Mouse (Mus musculus): ENCODE data around the gene Metrn.

Gene Metrn

DNA sequence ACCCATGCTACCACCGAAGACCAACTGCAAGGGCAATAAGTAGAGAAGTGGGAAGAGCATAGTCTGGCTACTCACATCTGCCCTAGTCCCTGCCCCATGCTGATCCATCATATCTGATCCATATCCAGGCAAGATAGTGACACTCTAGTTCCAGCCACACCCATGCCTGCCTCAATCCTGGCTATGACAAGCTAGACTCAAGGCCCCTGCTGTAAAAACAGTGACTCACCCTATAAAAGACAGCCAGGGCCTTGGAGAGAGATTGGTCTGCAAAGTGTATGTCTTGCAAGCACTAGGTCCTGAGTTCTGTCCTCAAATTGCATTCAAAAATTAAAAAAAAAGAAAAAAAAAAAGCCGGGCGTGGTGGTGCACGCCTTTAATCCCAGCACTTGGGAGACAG, 9.6 kb upstream of the Metrn start:
- DNase-seq, result no peak

DNA sequence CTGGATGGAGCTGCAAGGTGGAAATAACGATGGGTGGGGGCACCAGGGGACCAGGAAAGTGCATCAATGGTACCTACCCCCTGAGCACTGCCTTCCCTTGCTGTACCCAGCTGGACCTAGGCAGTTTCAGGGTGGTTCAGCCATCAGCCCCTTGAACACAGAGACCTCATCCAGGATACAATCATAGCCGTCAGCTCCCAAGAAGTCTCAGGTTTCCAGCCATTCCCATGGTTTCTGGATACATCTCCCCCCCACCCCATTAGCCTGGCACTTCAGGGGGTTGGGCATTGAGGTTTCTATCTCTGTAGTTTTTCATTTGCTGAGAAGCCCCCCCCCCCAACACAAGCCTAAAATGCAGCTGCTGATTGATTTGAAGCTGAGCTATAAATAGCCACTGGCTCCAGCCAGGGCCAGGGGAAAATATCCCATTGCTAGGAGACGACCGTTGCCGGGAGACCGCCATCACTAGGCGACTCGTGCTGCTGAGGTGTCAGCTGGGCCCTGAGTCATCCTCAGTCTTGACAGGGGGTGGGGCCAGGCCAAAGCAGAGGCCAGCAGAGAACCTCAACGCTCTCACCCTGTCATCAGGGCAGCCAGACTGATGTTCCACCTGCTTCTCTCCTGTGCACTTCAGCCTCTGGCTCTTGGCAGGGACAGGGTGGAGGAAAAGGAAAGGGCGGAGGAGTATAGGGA, 6.0 kb upstream of the Metrn start:
- no peak for DNase-seq

DNA sequence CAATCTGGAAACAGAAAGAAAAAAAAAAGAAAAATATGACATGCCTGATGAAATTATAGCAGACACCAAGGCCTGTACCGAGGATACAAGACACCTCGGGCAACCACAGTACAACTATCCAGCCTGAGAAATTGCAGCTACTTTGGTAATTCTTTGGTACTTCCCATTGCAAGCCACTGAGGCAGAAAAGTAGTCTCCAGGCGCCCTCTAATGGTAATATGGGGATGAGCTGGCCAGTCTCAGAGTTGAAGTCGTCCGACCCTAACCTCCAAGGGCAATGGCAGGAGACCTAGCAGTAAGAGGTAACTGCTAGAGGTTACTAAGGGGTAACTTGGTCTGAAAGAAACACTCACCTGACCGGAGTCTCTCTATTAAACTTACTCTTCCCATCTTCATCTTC, 4.1 kb upstream of the Metrn start:
- DNase-seq, result peak; percentile 70 to 77

DNA sequence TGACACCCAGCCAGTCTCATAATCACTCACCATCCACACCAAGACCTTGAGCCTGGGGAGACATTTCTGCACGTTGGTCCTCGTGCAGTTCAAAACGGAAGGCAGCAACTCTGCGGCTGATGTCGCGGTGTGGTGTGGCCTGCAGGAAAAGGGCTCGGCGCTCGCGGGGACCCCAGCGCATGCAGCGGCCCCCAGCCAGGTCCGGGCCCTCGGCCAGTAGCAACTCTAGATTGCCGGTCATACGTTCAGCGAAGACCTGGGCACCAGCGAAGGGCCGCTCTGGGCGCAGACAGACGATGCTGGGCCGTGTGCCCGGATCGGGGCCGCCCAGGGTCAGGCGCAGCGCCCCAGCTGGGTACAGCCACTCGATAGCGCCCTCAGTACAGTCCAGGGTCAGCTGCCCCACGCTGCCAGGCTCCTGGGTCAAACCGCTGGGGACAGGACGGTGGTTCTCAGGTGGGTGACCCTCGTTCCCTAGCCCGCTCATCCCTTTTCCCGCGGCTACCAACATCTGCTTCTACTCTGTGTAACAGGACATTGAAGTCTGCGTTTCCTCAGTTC, 645 bp downstream of the Metrn start:
- DNase-seq, result peak; percentile 35 to 51

DNA sequence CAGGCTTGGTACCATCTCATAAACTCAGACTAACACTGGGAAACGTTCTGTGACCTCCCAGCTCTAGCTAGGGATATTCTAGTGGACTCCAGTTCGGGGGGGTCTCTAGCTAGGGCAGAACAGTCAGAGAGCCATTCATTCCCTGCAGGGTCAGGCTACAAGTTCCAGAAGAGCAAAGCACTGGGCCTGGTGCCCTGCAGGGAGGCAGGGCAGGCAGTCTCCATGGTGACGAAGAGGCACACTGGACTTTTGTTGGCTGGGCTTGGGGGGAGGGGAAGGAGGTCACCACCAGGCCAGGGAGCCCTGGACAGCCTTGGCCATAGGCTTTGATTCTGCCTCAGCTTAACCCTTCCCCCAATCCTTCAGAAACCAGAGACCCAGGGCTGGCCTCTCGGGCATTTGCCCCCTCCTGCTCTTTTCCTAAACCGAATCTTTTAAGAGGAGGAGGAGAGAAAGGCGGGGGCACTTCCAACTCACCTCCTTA, 1.3 kb downstream of the Metrn start, which contains the start of gene AC134908.4:
TSS of gene AC134908.4 (minus strand) at position 51 of the 484 bp plus-strand sequence.
- DNase-seq, result peak; percentile 51 to 72

DNA sequence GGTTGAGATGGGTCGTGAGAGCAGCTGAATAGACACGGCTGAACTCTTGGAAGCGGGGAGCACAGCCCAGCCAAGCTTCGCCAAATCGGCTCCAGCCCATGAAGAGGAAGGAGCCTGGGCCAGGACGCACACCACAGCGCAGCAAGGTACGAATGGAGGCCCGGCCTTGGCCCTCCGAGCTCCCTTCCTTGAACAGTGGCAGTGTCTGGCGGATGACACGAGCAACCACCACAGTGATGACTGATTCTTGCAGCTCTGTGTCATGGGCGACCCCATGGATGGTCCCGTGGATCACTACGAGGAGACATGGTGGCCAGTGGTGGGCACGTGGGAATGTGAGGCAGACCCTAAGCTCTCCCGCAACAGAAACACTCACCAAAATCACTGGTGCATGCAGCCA, 1.9 kb downstream of the Metrn start:
- DNase-seq, result no peak

DNA sequence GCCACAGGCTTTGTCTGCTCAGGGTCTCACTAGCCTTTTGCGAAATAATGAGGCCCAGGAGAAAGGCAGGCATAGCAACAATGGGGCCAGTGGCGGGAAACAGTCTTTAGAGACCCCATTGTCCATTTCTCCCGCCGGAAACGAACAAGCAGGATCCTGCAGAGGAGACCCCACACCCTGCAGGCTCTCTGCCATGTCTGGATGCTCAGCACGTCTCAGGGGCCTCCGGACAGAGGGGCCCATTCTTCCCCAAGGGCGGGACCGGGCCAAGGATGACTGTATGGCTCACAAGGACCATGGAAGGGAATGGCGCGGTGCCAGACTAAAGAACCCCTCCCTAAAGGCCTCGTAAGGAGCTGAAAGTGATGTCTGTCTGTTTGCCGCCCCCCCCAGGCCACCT, 2.7 kb downstream of the Metrn start:
- no peak for DNase-seq

DNA sequence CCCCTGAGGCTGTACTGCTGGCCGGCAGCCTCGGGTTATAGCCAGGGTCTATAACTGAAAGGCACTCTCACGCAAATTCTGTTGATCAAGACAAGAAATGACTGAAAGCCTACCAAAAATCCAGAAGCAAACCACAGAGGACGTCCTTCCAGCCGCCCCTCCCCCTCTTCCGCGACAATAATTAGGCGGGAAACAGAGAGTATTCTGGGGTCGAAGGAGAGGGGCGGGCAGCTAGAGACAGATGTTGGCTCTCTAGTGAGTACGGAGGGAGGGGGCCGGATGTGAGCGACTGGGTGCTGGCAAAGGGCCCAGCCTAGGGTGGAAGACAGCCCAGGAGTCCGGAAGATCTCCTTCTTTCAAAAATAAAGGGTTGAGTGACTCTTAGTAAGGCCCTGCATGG, 4.3 kb downstream of the Metrn start, which contains the start of gene Fam173a:
TSS of gene Fam173a (minus strand) at position 287 of the 400 bp plus-strand sequence.
- peak; percentile 90 to 94 for DNase-seq

DNA sequence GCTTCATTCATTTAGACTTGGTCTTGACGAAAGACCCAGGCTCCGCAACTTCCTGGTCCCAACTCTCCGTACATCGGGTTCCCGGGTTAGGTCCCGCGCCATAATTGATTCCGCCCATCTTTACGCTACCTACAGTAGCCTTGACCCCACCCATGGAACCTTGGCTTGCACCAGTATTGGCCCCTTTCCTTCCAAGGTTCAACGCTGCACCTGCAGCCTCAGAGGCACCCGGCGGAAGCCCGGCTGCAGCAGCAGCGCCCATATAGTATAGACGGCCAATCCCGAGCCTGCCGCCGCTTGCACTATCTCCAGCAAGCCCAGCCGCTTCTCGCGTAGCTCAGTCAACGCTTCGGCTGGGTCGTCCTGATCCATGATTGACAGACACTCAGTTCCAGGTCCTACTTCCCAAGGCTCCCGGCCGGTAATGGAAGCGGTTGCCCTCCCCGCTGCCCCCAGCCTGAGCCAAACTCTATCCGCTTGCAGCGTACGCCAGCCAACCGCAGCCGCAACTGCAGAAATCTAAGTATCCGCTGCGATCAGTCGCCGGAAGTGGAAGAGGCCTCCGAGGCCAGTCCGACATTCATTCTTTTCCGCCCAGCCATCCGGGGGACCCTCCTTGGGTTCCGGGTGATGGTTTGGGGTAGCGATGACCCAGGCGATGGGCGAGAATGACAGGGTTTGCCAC, 5.0 kb downstream of the Metrn start:
- peak; percentile 90 to 92 for DNase-seq

DNA sequence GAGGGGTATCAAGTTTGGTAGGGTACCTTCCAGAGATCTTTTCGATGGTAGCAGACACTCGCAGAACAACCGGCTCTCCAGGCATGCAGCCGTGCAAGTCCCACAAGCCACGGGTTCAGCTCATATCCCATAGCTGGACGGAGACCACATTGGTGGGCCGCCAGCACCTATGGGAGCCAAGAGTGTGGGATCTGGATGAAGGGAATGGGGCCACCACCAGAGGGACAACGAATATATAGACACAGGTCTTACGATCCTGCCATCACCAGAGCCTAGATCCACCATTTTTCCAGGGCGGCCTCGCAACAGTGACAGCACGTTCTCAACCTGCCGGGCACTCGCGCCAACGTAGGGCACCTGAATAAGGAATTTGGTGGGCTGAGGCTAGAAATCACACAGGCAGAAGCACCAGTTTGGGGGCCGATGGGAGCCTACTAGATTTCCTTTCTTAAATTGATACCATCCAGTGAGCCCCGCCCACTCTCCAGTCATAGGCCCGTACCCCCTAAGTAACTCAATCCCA, 5.6 kb downstream of the Metrn start:
- DNase-seq, result no peak

DNA sequence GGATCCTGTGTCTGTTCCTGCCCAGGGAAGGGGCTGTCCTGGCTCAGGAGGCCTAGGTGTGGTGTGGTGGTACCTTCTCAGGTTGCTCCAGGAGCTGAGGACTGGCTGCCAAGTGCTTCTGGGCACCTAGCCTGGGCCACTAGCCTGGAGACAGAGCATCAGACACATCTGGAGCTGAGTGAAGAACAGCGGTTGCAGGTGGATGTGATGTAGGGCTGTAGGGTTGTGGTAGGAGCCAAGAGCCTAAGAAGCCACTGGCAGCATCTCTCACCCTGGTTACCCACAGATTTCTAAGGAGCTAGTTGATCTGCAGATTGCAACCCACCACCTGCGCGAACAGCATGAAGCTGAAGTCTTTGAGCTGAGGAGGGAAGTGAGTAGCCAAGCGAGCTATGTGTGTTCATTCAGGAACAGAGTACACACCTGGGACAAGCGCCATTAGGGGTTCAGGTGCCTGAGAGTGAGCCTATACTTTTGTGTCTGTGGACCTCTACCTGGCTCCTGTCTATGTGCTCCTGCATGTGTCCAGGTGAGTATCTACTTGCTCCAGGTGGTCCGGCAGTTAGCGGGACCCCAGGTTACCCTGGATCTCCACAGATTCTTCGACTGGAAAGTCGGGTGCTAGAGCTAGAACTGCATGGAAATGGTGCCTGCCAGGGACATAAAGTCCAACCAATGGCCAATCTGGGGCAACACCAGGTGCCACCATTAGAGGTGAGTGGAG, 10.0 kb downstream of the Metrn start:
- no peak for DNase-seq

DNA sequence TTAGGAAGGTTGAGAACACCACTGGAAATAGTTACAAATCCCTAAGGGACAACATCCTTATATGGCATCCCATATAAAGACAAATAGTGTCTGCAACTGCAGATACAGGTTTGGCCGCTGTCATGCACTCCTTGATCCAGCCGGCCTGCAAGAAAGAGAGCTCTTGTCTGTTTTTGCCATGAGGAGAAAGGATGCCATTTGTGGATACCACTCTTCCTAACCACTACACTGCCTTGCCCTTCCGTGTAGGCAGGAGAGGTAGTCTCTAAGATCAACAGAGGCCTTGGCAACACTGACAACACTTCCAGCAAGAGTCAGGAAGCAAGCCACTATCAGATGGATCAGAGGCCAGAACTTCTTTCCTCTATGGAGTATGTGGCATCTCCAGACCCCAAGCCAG, 10.7 kb downstream of the Metrn start, which contains the start of gene Ccdc78:
TSS of gene Ccdc78 (plus strand) at position 301 of the 400 bp plus-strand sequence.
- no peak for DNase-seq

DNA sequence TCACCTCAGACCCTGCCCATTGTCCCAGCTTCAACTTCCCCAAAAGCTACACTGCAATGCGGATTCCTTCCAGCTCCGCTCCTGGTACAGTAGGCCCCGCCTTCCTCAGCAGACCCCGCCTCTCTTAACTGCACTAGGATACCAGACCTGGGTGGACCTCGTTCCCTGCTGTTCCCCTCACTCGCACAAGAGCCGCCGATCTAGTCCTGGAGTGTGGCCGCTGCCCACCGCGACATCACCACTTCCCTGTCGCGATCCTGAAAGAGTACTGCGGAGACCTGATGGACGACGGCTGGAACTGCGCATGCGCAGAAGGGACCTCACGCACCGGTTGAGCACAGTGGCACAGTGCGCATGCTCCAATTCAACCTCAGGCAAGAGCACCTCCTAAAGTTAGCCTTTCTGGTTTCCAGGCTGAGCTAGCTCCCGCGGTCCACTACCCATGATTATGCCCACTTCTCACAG, 11.6 kb downstream of the Metrn start, which contains the start of gene Haghl:
TSS of gene Haghl (minus strand) at position 393 of the 465 bp plus-strand sequence.
- peak; percentile 97 to 99 for DNase-seq

DNA sequence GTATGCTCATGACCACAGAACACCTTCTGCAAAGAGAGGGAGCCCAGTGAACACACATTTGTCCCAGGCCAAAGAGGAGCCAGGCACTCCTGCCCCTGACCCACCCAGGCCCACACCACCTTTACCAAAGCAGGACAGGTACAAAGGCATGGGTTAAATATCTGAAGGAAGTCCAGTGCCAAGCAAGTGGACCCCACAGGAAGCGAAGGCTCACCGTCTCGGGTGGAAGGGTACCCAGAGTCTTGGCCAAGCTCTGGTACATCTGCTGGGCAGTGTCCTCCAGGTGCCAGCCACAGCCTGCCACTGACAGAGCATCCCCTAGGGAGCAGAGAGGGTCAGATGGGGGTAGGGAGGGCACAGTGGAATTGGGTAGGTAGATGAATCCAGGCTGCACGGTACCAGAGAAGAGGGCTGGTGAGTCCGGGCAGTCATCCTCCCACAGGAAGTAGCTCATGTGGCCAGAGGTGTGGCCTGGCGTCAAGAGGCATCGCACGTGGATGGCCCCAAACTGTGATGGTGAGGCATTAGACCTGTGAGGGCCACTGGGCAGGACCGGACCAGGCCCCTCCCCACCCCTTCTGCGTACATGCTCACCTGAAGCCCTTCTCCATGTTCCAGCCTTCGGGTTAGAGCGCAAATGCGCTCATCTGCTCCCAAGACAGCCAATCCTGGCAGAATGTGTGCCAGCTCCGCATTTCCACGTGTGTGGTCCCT, 12.9 kb downstream of the Metrn start:
- no peak for DNase-seq

DNA sequence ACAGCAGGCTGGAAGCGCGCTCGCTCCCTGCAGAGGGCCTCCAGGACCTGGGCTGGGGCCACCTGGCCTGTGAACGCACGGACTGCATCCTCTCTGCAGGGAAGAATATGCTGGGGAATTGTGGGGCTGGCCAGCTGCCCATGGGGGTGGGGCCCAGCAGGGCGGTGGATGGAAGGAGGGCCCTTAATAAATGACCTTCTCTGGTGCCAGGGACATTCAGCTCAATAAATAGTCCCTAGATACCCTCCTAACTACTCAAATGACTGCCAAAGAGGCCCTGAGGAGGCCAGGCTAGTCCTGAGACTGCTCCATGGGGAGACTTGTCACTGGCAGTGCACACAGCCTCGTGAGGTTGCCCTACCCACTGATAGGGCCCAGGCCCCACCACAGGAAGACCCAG, 13.8 kb downstream of the Metrn start:
- no peak for DNase-seq

DNA sequence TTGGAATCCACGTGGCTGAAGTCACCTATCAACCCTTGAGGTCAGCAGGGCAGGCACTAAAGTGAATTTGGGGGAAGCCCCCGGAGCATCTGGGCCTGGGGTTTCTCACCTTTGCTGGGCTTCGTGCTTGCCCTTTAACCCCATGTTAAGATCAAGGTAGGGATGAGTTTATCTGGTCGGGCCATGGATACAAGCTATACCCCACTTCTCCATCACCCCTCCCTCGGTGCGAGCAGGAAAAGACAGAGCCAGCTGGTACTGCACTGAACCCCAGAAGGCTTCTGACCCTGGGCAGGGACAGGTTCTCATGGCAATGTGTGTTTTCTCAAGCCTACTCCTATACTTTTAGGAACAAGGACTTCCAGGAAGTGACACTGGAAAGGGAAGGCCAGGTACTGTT, 15.6 kb downstream of the Metrn start:
- DNase-seq, result no peak

DNA sequence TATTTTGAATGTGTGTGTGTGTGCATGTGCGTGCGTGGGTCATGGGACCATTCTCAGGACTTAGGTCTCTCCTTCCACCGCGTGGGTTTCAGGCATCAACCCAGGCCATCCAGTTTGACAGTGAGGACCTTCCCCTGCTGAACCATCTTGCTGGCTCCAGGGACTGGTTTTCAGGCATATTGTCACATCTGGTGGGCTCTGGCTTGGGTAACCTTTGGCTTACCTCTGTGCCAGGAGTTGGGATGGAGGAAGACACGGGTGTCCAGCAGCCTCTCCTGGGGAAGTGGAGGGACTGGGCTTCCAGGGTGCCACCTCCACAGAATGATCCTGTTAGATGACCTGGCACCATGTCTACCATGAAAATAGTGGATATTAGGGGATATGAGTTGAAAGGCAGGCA, 19.0 kb downstream of the Metrn start:
- no peak for DNase-seq

DNA sequence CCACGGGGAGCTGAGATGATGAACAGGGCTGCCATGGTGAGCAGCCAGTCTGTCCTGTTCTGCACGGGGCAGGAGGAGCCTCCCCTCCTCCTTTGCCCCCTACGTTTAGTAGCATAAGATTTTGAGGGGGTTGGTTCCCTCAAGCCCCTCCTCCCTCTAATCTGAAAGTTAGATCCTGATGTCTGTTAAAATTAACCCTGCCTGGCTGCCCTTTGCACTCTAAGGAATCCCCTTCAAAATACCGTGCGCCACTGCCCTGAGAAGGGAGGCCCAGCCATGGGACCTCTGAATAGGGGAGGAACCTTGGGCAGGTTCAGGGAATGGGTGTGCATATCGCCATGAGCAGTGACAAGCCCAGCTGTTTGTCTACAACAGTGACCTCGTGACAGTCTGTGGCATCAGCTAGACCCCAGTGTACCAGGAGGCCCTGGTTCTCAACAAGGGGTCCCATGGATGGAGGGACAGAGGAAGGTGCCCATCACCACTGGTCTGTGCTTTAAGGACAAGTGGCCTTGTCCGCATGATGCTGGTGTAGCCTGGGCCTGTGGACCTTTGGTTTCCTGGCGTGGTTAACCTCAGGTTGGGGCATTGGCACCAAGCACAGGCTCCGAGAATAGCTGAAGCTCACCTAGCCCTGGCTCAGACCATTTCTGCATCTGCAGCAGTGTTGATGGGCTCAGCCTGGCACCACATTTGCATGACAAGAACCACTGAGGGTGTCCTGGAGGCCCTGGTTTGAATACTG, 21.4 kb downstream of the Metrn start:
- no peak for DNase-seq

DNA sequence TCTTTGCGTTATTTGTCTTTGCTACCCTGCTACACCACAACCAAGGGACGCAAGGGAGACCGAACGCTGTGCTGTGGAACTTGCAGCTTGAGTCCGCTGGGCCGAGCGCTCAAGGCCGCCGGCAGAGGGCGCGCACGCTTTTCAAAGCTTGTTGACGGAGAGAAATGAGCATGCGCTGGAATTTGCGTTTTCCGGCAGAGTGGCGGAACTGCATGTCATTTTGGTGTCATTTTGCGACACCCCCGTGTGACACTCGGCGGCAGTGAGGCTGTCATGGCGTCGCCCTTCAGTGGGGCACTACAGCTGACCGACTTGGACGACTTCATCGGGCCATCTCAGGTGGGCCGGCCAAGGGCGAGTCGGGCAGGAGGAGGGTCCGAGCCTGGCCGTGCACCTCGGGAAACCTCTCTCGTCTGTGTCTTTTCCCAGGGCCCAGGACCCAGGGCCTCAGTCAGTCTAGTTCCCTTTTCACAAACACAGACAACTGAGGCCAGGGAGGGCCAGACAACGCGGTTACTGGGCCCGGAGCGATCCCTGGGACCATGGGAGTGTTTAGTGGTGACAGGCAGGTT, 23.3 kb downstream of the Metrn start, which contains the start of gene Narfl:
TSS of gene Narfl (plus strand) at position 228 of the 572 bp plus-strand sequence.
- DNase-seq, result peak; percentile 99

DNA sequence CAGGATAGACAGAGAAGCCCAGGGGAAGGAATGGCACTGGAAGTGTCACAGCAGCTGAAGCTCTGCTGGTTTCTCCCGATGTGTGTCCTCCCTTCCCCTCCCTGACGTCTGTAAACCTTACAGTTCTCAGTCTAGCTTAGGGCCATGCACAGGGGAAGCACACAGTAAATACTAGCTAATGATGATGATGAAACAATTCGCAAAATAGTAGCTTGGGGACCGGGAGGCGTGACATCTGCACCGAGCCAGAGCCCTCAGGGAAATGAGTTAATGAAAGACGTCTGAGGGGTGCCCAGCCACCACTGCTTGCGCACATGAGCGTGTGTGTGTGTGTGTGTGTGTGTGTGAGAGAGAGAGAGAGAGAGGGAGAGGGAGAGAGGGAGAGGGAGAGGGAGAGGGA, 27.6 kb downstream of the Metrn start:
- DNase-seq, result no peak

DNA sequence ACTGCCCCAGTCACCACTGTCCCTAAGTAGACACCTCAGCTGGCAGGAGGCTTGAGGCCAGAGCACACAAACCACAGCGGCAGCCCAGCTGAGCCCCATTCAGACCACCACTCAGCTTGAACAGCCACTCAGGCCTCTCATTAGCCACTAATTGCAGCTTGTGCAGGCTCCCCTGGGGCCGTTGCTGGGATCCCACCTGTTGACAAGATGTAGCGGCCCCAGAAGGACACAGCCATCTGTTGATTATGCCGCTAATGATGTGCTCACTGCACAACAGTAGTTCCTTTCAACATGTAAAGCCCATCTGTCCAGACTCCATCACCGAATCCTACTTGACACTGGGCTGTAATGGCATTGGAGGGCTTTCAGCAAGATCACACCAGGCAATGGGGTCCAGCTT, 31.1 kb downstream of the Metrn start:
- no peak for DNase-seq
